Mouse (Mus musculus) stomach, embryonic 14.5 days (tissue): ENCODE data around the gene Asap2. TPM values are rescaled to one million over a fixed set of nuclear protein-coding genes. Genes with fewer than 3 reads are reported as not detected.

ENCODE experiments used
- ATAC-seq: fragments of 200-750 bp; cut with Nextera tagmentation; 2 replicates; pipeline ENCODE4 v1.8.0; 2017; ENCODE audit warnings: low read depth, moderate TSS enrichment; ENCODE audit not compliant: insufficient number of reproducible peaks, insufficient read depth, low FRiP score
- H3K27ac ChIP-seq: fragments of 300-500 bp; sonication (generic); 2 replicates; pipeline ENCODE4 v1.5.1; 2014; ENCODE audit warnings: mild to moderate bottlenecking, low read length, moderate library complexity, mixed read lengths
- H3K27me3 ChIP-seq: fragments of 300-500 bp; sonication (generic); 2 replicates; pipeline ENCODE4 v1.6.1; 2014; ENCODE audit warnings: low read length, control low read depth, mixed read lengths; ENCODE audit not compliant: control insufficient read depth, insufficient read depth
- H3K36me3 ChIP-seq: fragments of 300-500 bp; sonication (generic); 2 replicates; pipeline ENCODE4 v1.6.1; 2014; ENCODE audit warnings: mild to moderate bottlenecking, control low read depth, low read length, moderate library complexity, mixed read lengths; ENCODE audit not compliant: control insufficient read depth, insufficient read depth
- H3K4me1 ChIP-seq: fragments of 300-500 bp; sonication (generic); 2 replicates; pipeline ENCODE4 v1.6.1; 2014; ENCODE audit warnings: low read length, control low read depth, mixed read lengths; ENCODE audit not compliant: control insufficient read depth, insufficient read depth
- H3K4me2 ChIP-seq: fragments of 300-500 bp; sonication (generic); replicated peaks from 2 replicates; pipeline ENCODE4 v1.6.1; 2014; ENCODE audit warnings: low read depth, low read length, control low read depth
- H3K4me3 ChIP-seq: fragments of 300-500 bp; sonication (generic); 2 replicates; pipeline ENCODE4 v1.5.1; 2014; ENCODE audit warnings: low read depth, low read length, control low read depth
- H3K9ac ChIP-seq: fragments of 300-500 bp; sonication (generic); replicated peaks from 2 replicates; pipeline ENCODE4 v1.6.1; 2014; ENCODE audit warnings: low read depth, mild to moderate bottlenecking, control low read depth, low read length, moderate library complexity, mixed read lengths
- H3K9me3 ChIP-seq: fragments of 300-500 bp; sonication (generic); 2 replicates; pipeline ENCODE4 v1.6.1; 2016; ENCODE audit warnings: low read depth, low read length, control low read depth; ENCODE audit not compliant: control insufficient read depth
- WGBS: fragments of 180-500 bp; shearing (Covaris S2); extraction: QIAGEN DNeasy Blood & Tissue Kit; methylation state at CpG from one replicate; pipeline ENCODE4 v1.1.7; 2014; 5-methylcytosine and 5-hydroxymethylcytosine counted together
- polyA plus RNA-seq: library from polyadenylated mRNA; unstranded; fragments of >200 nt; fragmentation: Nextera tagmentation; extraction: Ambion mirVana; gene quantifications from 2 replicates; pipeline ENCODE4 v1.2.1, GENCODE M21; 2014

Asap2 gene
- polyA plus RNA-seq, 1 experiment from 2014 or later, result 10.9 TPM

DNA sequence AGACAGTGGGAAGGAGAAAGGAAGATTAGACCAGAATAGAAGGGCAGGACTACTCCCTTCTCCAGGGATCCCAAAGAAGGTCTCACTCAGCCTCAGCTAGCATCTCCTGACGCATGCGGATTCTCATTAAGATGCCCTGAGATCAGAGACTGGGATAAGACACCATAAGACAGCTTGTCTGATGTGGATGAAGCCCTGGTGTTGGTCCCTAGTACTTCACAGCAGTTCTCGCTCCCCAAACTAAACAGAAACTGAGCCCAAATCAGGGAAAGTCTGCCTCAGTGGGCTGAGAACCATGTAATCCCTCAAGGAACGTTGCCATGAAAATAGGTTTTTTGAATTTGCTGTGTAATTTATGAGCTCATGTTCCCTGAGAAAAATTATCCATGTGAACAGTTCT lies 136.3 kb downstream of the Asap2 start:
- Histone ChIP-seq H3K4me1 (peaks cover 26% of the 10 kb centered on the region; the same call in 1 of the 2 replicates), H3K4me2 (no peak overlapping the region), H3K27ac (no peak overlapping the region), H3K36me3 (no peaks in the 10 kb centered on the region), H3K9ac (no peak overlapping the region), H3K27me3 (no peaks in the 10 kb centered on the region), H3K4me3 (no peak overlapping the region), H3K9me3 (no peaks in the 10 kb centered on the region)
- 87% methylated on average over 4 of the region's 4 CpGs for WGBS
- ATAC-seq, result no peak

DNA sequence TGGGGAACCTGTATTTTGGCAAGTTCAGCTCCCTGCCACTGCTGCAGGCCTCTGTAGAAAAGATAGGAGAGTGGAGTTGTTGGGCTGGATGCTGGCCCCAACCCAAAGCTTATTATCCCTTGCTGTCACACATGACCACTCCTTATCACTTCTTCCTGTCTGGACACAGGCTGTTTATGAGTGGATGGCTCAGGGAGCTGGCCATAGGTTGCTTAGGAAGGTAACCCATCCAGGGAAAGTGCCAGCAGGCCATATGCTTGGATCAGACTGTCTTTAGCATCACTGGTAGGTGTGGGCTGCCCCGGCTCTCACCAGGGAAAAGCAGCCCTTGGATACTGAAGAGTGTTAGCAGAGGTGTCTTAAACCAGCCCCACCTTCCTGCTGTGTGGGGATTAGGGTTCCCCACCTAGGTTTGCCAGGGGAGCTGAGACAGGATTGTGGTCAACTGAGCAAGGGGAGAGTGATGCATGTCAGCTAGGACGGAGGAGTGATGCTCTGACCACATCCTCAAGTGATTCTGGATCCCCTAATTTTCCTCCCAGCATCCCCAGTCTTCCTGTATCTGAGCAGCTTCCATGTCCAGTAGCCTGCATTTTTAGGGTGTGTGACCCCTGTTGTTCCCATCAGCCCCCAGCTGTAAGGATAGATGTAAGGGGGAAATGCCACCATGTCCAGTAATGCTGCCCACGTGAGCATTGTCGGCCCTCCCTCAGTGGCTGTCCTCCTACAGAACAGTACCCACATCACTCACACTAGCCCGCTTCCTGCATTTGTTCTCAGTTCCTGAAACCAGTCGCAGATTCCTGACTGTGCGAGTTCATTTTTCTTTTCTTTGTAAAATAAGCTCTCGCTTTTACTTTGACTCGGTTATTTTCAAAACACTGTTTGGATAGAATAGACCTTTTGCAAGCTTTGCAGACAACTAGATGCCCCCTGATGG lies 138.9 kb downstream of the Asap2 start:
- no peaks in the 10 kb centered on the region for H3K36me3 ChIP-seq
- no peak overlapping the region for H3K4me2 ChIP-seq
- H3K4me1 ChIP-seq, result peaks cover 45% of the 10 kb centered on the region
- no peak overlapping the region for H3K9ac ChIP-seq
- no peak overlapping the region for H3K4me3 ChIP-seq
- WGBS, result 78% methylated on average over 9 of the region's 9 CpGs
- no peaks in the 10 kb centered on the region for H3K9me3 ChIP-seq
- no peak overlapping the region for H3K27ac ChIP-seq
- no peaks in the 10 kb centered on the region for H3K27me3 ChIP-seq
- no peak for ATAC-seq

DNA sequence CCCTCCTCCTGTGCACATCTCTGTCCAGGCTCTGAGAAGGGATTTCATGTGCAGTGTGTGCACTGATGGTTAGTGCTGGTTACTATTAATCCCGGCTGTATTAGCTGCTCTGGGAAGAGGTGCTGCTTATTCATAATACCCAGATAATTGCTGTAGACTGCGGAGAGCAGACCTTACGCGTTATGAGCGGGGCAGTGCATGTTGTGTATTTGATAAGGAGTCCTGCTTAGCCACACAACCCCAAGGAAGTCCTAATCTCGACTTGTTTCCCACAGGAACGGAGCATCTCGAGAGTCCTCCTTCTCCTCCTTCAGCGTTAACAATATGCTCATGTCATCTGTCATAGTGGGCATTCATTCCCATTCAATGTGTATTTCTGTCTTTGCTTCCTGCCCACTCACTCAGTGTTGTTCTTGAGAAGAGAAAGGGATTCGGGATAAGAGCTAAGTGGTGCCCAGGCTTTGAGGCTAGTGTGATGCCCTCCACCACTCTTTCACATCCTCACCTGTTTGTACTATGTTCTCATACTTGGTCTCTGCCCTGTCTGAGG lies 140.1 kb downstream of the Asap2 start:
- H3K9ac ChIP-seq, result no peak overlapping the region
- no peaks in the 10 kb centered on the region for H3K36me3 ChIP-seq
- H3K27ac ChIP-seq, result no peak overlapping the region
- H3K4me3 ChIP-seq, result no peak overlapping the region
- no peak overlapping the region for H3K4me2 ChIP-seq
- WGBS, result 79% methylated on average over 10 of the region's 10 CpGs
- H3K9me3 ChIP-seq, result no peaks in the 10 kb centered on the region
- ATAC-seq, result no peak
- peaks cover 48% of the 10 kb centered on the region for H3K4me1 ChIP-seq
- no peaks in the 10 kb centered on the region for H3K27me3 ChIP-seq

DNA sequence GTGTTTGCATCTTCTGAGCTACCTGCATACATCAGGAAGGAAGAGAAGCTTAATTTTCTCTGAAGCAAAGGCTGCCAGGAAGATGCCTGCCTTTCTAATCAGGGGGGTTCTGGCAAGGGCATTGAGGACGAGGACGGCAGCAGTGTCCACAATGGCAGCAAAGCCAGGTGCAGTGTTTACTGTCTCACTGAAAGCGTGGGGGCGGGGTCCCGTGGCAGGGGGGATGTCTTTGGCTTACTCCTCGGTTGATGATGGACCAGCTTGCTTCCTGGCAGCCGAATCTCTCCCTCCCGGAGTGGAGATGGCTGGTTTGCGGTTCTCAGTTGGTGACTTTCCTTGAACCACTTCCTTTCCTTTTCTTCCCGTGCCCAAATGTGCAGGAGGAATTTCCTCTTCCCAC lies 142.3 kb downstream of the Asap2 start:
- Histone ChIP-seq H3K9me3 (no peaks in the 10 kb centered on the region), H3K36me3 (no peaks in the 10 kb centered on the region), H3K9ac (no peak overlapping the region), H3K4me1 (peaks cover 49% of the 10 kb centered on the region), H3K27me3 (no peaks in the 10 kb centered on the region), H3K4me3 (no peak overlapping the region), H3K27ac (peak overlapping the region; percentile 58; the same call in 1 of the 2 replicates), H3K4me2 (no peak overlapping the region)
- no peak for ATAC-seq
- 29% methylated on average over 10 of the region's 10 CpGs for WGBS

DNA sequence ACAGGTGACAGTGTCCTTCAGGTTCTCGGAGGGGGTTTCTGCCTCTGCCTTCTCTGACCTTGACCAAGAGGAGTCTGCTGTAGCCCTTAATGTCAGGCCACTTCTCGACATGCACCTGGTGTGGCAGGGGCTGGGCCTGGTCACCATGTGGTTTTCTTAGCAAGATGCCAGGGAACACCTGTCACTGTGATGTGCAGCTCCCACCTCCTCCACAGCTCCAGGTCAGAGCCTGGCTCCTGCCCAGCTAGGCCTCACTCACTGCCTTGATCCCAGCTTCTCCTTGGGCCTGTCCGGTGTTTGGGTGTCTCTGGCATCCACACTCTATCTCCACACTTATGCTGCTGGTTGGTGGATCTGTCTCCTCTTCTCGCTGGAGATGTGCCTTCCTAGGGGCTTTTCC lies 142.8 kb downstream of the Asap2 start:
- Histone ChIP-seq H3K27ac (no peak overlapping the region), H3K4me1 (peaks cover 45% of the 10 kb centered on the region), H3K27me3 (no peaks in the 10 kb centered on the region), H3K9ac (no peak overlapping the region), H3K36me3 (no peaks in the 10 kb centered on the region), H3K4me2 (no peak overlapping the region), H3K4me3 (no peak overlapping the region), H3K9me3 (no peaks in the 10 kb centered on the region)
- ATAC-seq, result no peak
- 66% methylated on average over 4 of the region's 4 CpGs for WGBS

DNA sequence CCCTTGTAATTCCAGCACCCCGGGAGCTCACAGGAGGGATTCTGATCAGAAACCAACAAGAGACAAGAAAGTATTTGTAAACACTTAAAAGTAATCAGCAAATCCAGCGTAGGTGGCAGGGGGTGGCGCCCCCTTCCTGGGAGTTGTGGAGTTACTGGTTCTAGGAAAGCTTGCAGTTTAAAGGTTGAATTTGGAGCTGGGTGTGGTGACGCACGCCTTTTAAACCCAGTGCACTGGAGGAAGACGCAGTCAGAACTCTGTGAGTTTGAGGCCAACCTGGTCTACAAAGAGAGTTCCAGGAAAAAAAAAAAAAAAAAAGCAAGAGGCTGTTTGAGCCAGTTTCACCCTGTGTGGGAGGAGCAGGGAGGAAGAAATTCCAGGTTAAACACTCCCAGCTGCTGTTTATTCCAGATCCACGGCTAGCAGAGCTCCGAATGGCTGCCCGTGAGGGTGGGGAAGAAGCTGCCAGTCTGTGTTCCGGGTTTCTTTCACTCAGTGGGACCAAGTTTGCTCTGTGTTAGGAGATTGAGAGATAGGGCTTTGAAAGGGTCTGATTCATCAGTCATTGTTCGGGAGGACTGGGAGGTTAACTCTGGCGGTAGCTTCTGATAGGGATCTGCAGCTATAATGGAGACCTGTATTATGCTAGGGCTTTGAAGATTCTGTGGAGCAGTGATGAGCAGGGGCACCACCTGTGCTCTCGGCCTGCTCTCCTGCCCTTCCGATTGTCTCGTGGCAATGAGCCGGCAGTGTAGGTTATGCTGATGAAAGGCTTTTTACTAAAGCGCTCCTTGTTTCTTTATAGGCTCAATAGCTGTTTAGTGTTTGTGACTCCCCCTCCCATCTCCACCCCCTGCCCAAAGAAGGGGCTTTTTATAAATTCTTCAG lies 144.0 kb downstream of the Asap2 start:
- ATAC-seq, result 0 out of 2 replicates have a peak, but pooled peaks have one; percentile 2
- Histone ChIP-seq H3K27me3 (no peaks in the 10 kb centered on the region), H3K4me2 (no peak overlapping the region), H3K4me3 (no peak overlapping the region), H3K27ac (no peak overlapping the region), H3K4me1 (peaks cover 42% of the 10 kb centered on the region), H3K9me3 (no peaks in the 10 kb centered on the region), H3K9ac (no peak overlapping the region), H3K36me3 (no peaks in the 10 kb centered on the region)
- WGBS, result 45% methylated on average over 17 of the region's 17 CpGs

DNA sequence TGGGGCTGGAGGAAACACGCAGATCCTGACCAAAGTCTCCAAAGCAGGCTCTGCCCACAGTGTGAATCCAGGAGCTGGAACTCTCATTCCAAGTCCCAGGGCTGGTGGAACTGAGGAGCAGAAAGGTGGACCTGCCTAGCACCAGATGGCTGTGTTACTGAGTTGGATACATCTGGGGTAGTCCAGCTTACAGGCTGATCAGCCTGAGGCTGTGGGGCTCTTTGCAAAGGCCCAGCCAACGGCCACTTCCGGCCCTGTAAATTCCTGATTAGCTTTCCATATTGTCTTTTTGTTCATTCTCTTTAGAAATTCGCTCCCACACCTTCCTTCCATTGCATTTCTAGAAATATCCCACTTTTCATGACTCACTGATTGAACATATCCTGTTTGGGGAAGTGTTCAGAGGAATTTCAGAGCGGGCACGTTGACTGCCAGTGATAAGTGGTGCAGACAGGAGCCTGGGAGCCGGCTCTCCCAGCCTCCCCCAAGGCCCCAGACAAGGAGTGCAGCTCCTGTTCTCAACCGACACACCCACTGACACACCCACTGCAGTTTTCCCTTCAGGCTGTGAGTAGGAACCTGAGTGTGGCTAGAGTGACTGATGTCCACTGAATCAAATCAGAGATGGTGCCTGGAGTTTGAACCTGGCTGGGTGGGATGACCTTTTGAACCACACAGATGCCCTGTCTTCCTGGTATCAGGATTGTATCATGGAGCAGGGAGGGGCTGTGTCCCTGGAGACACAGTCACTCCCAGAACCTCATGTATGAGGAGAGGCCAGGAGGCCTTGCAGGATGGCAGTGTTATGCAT lies 145.6 kb downstream of the Asap2 start:
- Histone ChIP-seq H3K4me2 (no peak overlapping the region), H3K4me1 (peaks cover 45% of the 10 kb centered on the region), H3K4me3 (no peak overlapping the region), H3K9me3 (no peaks in the 10 kb centered on the region), H3K9ac (no peak overlapping the region), H3K36me3 (no peaks in the 10 kb centered on the region), H3K27me3 (no peaks in the 10 kb centered on the region), H3K27ac (peak overlapping the region; percentile 77; the same call in 1 of the 2 replicates)
- ATAC-seq, result peak; percentile 66
- 42% methylated on average over 8 of the region's 8 CpGs for WGBS

DNA sequence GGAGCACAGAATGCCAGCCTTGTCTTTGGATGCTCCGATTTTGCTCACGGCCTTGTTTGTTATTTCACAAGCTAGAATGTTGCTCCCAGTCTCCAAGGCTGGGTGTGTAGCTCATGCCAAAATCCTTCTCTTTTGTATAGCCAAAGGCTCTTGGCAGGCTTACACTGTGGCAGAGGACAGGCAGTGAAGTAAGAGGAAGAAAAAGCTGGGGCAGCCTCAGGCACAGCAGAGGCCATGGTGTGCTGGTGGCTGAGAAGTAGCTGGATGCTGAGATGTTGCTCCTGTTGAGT lies 146.1 kb downstream of the Asap2 start:
- H3K4me2 ChIP-seq, result no peak overlapping the region
- ATAC-seq, result no peak
- no peak overlapping the region for H3K9ac ChIP-seq
- no peaks in the 10 kb centered on the region for H3K36me3 ChIP-seq
- H3K4me3 ChIP-seq, result no peak overlapping the region
- H3K4me1 ChIP-seq, result peaks cover 43% of the 10 kb centered on the region
- H3K27ac ChIP-seq, result peak overlapping the region; percentile 77; the same call in 1 of the 2 replicates
- no peaks in the 10 kb centered on the region for H3K9me3 ChIP-seq
- H3K27me3 ChIP-seq, result no peaks in the 10 kb centered on the region
- WGBS, result 60% methylated on average over 2 of the region's 2 CpGs
